Mouse (Mus musculus) bone marrow macrophage, adult 2 months (primary cell): ENCODE results near the gene Por. TPM values are rescaled to one million over a fixed set of nuclear protein-coding genes. Genes with fewer than 3 reads are reported as not detected.
A peak's percentile ranks its signal among the peaks of the same experiment; 100 is the strongest.

Experiments
- H3K27ac ChIP-seq: 2 replicates; pipeline ENCODE4 v1.5.1; 2012; ENCODE audit warnings: low read depth, low read length; ENCODE audit not compliant: insufficient read depth
- H3K4me1 ChIP-seq: 2 replicates; pipeline ENCODE4 v1.6.1; 2012; ENCODE audit warnings: low read length; ENCODE audit not compliant: control insufficient read depth, insufficient read depth
- H3K4me3 ChIP-seq: 2 replicates; pipeline ENCODE4 v1.5.1; 2012; ENCODE audit warnings: mild to moderate bottlenecking, low read length, moderate library complexity; ENCODE audit not compliant: insufficient read depth
- CTCF ChIP-seq: IDR thresholded peaks from 2 replicates; pipeline ENCODE4 v1.5.1; 2012; ENCODE audit warnings: low read depth, mild to moderate bottlenecking, low read length, moderate library complexity
- POLR2A ChIP-seq: IDR thresholded peaks from 2 replicates; pipeline ENCODE4 v1.6.1; 2012; ENCODE audit warnings: mild to moderate bottlenecking, low read depth, low read length, borderline replicate concordance
- polyA plus RNA-seq: library from polyadenylated mRNA; stranded (reverse); fragments of >200 nt; gene quantifications from 2 replicates; pipeline ENCODE4 v1.2.4, GENCODE M21; 2012; ENCODE audit not compliant: missing spikeins, insufficient read depth, insufficient read length

Por gene
- polyA plus RNA-seq, 1 experiment, result 83.9 TPM

DNA sequence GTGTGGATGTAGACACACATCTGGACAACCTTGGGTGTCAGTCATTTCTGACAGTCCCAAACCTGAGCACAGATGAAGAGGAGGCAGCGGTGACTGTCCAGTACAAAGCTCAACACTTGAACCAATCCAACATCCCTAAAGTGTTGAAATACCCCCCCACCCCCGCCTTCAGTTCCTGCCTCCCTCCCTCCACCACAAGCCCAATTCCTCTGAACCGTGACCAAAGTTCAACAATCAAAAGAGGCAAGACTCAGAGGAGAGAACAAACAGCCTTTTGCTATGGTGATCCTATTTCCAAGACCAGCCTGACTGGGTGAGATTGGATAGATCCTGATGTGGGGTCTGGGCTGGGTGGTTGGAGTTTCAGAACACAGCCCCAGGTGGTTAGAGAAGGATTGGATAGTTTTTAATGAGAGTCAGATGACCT lies 4.5 kb downstream of the Por start:
- H3K4me1 ChIP-seq, result peaks cover 18% of the 10 kb centered on the region
- H3K27ac ChIP-seq, result no peak overlapping the region
- TF ChIP-seq POLR2A, result no peak
- TF ChIP-seq CTCF, result no peak
- H3K4me3 ChIP-seq, result no peak overlapping the region

DNA sequence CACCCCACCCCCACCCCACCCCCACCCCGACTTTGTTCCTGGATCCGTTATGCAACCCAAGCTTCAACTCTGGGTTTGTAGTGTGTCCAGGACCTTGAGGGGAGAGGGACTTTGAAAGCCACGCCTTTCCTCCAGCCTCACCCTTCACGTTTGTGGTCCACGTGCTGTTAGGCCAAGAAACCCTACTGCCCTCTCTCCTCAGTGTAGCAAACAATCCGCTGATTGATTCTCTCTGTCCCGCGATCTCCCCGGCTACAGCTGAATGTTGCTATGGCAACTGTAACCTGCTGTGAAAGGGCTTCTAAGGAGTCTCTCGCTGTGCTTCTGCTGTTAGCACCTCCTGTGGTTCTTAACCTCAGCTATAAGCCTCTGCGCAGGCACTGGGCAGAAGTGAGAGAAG lies 5.0 kb downstream of the Por start:
- Histone ChIP-seq H3K4me1 (peaks cover 22% of the 10 kb centered on the region), H3K27ac (no peak overlapping the region), H3K4me3 (no peak overlapping the region)
- TF ChIP-seq CTCF, result no peak
- TF ChIP-seq POLR2A, result no peak

DNA sequence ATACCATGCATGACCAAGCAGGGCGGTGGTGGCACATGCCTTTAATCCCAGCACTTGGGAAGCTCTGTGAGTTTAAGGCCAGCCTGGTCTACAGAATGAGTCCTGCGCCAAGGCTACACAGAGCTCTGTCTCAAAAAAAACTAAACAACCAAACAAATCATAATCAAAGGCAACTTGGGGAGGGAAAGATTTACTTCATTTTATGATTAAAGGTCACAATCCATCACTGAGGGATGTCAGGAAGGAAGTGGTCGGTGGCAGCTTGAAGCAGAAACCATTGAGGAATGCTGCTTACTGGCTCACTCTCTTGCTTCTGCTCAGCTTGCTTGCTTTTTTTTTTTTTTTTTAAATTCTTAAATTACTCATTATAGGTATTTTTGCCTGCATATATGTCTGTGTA lies 6.9 kb downstream of the Por start:
- Histone ChIP-seq H3K27ac (no peak overlapping the region), H3K4me1 (peaks cover 24% of the 10 kb centered on the region), H3K4me3 (no peak overlapping the region)
- TF ChIP-seq CTCF (no peak), POLR2A (no peak)

DNA sequence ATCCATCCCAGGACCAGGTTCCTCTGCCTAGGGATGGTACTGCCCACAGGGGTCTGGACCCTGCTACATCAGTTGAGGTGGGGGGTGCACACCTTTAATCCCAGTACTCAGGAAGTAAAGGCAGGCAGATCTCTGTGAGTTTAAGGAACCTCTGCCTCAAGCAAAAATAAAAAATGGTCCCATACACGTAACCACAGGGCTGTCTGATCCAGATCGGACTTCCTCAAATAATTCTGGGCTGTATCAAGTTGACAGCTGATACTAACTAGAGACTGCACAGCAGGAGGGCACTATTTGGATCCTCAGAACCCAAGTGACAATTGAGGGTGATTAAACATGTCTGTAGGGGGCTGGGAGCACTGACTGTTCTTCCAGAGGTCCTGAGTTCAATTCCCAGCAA lies 7.4 kb downstream of the Por start:
- no peak overlapping the region for H3K4me3 ChIP-seq
- H3K27ac ChIP-seq, result no peak overlapping the region
- TF ChIP-seq POLR2A, result no peak
- no peak for TF ChIP-seq CTCF
- peaks cover 24% of the 10 kb centered on the region for H3K4me1 ChIP-seq

DNA sequence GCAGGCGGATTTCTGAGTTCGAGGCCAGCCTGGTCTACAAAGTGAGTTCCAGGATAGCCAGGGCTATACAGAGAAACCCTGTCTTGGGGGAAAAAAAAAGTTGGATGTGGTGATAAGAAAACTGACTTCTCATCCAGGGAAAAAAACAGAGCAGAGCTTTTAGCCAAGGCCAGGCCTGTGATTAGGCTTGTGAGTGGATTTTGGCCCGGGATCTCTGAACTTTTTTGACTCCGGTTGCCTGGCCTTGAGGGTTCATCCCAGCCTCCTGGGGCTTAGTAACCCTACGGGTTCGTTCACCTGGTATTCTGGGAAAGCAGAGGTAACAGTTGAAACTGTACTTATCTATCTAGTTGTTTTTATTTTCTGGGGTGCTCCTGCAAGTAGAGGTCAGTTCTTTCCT lies 8.6 kb downstream of the Por start:
- Histone ChIP-seq H3K27ac (no peak overlapping the region), H3K4me3 (no peak overlapping the region), H3K4me1 (peaks cover 27% of the 10 kb centered on the region)
- TF ChIP-seq POLR2A (no peak), CTCF (no peak)

DNA sequence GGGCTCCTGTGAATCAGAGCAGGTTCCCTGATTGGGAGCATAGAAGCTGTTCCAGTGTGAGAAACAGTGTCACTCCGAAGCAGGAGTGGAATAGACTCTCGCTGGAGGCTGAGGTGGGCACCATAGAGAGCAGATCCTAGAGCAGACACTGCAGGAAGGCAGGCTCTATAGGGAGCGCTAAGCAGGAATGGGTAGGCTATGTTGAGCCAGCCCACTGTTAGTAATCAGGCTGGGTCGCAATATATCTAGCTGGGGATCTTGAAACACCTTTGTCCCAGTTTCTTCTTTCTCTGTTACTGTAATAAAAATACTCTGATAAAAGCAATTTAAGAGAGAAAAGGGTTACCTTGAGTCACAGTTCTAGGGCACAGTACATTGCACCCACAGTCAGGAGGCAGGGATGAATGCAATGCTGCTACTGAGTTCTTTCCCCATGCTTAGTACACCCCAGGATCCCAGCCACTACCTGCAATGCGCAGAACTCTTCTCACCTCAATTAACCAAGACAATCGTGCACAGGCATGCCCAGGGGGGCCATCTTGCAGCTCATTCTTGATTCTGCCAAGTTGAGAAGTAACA lies 11.2 kb downstream of the Por start:
- Histone ChIP-seq H3K4me1 (peaks cover 26% of the 10 kb centered on the region), H3K4me3 (no peak overlapping the region), H3K27ac (no peak overlapping the region)
- no peak for TF ChIP-seq POLR2A
- no peak for TF ChIP-seq CTCF

DNA sequence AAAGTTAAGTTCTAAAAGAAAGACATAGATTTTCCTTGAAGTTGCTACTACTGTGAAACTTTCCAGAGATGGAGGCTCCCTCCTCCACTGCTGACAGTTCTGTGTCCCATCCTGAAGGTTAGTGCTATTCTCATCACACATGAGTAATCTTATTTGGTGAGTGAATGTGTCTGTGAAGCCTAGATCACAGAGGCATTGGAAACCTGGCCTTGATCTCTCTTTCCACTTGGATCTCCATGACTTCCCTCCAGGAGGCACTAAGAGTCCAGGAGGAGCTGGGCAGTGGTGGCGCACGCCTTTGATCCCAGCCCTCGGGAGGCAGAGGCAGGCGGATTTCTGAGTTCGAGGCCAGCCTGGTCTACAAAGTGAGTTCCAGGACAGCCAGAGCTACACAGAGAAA lies 12.2 kb downstream of the Por start:
- Histone ChIP-seq H3K4me3 (no peak overlapping the region), H3K4me1 (peaks cover 27% of the 10 kb centered on the region), H3K27ac (no peak overlapping the region)
- TF ChIP-seq POLR2A (no peak), CTCF (no peak)

DNA sequence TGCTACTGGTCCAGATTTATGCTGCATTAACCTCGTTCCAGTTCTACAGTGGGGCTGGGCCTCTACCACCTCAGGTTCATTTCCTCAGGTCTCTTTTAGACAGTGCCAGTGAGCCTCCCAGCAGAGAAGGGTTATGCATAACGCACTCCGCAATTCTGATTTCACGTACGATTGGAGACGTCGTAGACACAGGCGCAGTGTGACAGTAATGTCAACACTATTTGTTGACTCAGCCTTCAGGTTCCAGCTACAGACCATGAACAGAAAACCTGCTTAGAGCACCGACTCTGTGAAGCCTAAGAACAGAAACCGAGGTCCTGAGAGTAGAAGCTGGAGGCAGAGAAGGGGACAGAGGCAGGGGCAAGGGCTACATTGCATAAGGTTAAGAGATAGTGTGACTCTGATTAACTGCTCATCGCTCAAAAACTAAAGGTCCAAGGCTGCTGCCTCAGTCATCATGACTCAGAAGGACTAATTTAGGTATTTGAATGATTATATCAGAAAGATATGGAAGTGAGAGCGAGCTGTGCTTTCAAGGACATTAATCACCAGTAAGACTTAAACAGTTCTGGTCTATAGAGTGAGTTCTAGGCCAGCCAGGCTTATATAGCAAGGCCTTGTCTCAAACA lies 13.2 kb downstream of the Por start:
- TF ChIP-seq CTCF, result no peak
- peaks cover 29% of the 10 kb centered on the region for H3K4me1 ChIP-seq
- H3K4me3 ChIP-seq, result no peak overlapping the region
- H3K27ac ChIP-seq, result no peak overlapping the region

DNA sequence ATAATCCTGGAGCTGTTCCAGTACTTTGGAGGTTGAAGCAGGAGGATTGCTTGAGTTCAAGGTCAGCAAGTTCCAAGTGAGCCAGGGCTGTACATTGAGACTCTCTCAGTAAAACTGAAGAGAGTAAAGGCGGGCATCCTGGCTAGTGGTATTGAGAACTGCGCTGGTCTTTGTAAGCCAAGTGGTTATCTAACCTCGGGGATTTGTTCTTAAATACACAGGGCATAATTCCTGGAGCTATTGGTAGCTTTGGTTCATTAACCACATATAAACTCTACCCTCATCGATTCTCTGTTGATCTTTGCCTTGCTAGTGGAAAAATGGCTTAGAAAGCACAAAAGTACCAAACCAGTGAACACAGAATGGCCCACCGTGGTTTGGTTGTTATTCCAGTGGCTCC lies 20.6 kb downstream of the Por start:
- no peak overlapping the region for H3K27ac ChIP-seq
- peaks cover 34% of the 10 kb centered on the region for H3K4me1 ChIP-seq
- H3K4me3 ChIP-seq, result peak overlapping the region; percentile 74
- TF ChIP-seq POLR2A (no peak), CTCF (no peak)

DNA sequence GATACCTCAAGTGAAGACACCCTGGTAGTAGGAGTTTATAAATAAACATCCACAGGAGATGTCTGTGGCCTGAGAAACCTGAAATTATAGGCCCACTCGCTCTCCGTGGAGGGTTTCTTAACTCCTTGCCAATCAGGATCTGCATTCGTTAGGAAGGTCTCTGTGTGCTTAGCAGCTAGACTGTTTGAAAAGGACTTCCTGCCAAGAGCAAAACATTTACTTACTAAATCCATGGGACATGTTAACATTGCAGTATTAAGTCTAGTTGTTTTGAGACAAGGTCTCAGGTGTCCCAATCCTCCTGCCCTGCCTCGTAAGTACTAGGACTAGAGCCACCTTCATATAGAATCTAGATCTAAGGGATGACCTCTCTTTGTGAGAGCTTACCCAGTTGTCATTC lies 21.4 kb downstream of the Por start:
- Histone ChIP-seq H3K27ac (no peak overlapping the region), H3K4me1 (peaks cover 26% of the 10 kb centered on the region), H3K4me3 (no peak overlapping the region)
- TF ChIP-seq POLR2A (no peak), CTCF (no peak)
